Mouse (Mus musculus): ENCODE measurements around the gene Nup93.

DNA sequence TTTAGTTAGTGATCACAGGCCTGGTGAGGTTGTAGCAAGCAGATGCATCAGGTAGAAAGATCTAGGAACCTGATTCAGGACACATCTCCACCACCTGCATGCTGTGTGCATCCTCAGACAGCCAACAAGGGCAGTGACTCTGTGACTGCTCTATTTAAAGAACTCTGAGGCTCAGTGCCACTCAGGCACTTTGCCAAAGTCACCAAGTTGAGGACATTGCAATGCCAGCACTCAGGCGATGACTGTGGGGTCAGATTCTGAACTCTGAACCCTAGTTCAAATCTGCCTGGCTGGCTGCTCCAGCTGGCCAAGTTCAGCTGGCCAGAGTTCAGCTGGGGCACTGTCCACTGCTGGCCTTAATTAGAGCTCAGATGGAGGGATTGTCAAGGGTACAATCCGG, 149.5 kb downstream of the Nup93 start:
- TF ChIP-seq CTCF (IDR thresholded peaks at IDR 0.05; ENCODE audit: low read depth, low read length) (no peak), POLR2A (IDR thresholded peaks at IDR 0.05; ENCODE audit: borderline replicate concordance, low read depth, low read length) (no peak)
